Mouse (Mus musculus): ENCODE measurements around the gene 9530003J23Rik. TPM values are rescaled to one million over a fixed set of nuclear protein-coding genes. Genes with fewer than 3 reads are reported as not detected.

9530003J23Rik gene
- polyA plus RNA-seq, 1 experiment: not detected

- no peak for TF ChIP-seq GATA1 (IDR thresholded peaks at IDR 0.05; ENCODE audit: low read length)
Observed at GRCm38 (mm10) chr10:117199701-117200100, 38.8 kb downstream of the 9530003J23Rik start.

DNA sequence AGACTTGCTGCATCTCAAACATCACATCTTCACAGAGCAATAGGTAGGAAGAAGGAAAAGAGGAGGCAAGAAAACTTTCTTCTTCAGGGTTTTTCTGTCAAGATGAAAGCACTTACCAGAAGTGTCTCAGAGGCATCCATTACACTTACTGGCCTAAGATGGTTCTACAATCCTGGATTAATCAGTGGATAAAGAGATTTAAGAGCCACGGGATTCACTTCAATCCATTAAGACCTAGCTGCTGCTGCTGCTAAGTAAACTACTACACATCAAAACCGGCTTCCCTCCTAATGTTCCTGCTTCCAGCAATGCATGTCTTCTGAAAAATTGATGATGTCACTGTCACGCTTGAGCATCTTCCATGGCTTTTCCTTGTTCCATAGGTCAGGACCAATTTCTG, 41.8 kb downstream of the 9530003J23Rik start:
- no peak for TF ChIP-seq GATA1 (IDR thresholded peaks at IDR 0.05; ENCODE audit: low read length)

DNA sequence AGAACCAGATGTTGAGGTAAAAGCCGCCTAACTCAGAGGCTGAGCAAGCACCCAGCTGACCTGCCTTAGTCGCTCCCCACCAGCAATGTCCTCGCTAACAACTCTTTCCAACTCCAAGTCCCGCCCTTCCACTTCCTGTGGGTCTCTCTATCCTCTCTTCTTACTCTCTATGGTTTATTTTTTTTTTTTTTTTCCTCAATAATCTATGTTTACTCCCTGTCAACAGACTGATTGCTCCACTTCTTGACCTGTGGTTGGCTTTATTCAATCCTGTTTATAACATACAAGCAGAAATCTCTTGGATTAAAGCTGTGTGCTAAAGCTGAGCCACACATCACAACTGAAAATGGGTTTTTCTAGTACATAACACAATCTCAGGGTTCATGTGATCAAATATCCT, 42.8 kb downstream of the 9530003J23Rik start:
- TF ChIP-seq GATA1 (IDR thresholded peaks at IDR 0.05; ENCODE audit: low read length): no peak

GRCm38 (mm10) chr10:117195005-117195404, 43.5 kb downstream of the 9530003J23Rik start:
- no peak for TF ChIP-seq GATA1 (IDR thresholded peaks at IDR 0.05; ENCODE audit: low read length)

- no peak for TF ChIP-seq GATA1 (IDR thresholded peaks at IDR 0.05; ENCODE audit: low read length)
Observed at GRCm38 (mm10) chr10:117193364-117193763, 45.1 kb downstream of the 9530003J23Rik start.

DNA sequence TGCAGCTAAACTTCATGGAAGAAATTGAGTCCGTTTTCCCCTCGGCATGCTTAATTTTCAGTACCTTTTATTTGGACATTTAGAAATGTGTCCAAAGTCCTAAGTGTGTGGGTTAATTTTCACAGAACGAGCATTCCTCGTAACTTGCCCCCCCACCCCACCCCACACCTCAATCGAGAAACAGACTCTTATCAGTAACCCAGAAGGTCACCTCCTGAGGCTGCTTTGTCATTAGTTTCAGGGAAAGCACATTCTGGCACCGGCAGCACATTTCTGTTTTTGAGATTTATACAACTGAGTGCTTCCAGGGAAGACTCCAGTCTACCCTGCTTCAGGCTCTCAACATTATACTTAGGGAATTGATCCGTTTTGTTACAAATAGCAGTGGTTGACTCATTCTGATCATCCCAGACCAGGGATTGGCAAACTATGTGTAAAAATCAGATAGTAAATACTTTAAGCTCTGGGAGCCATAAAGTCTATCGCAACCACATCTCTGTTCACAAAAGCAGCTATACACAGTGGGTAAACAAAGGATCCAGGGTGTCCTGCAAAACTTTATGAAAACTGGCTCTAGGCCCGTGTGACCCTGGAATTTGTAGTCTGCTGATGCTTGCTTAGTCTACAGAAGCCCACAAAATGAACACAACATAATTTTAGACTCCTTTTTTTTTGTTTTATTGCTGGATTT, 53.0 kb downstream of the 9530003J23Rik start:
- TF ChIP-seq GATA1 (IDR thresholded peaks at IDR 0.05; ENCODE audit: low read length): no peak

Other genes with a start within 250 kb of the 9530003J23Rik start
- gene Lrrc10, start 193.4 kb downstream of the 9530003J23Rik start, polyA plus RNA-seq (2012): 0.06 and 0.15 TPM in 2 replicates
- gene Cct2, start 174.9 kb downstream of the 9530003J23Rik start, polyA plus RNA-seq (2012): 17.6 and 25.9 TPM in 2 replicates
- gene Frs2, start 90.2 kb downstream of the 9530003J23Rik start, polyA plus RNA-seq (2012): 13.3 and 20.7 TPM in 2 replicates
- 91.6 and 133 TPM in 2 replicates for gene Yeats4, start 14.2 kb downstream of the 9530003J23Rik start, polyA plus RNA-seq (2012)
- not detected in 2 replicates for gene Lyz2, start 43.6 kb upstream of the 9530003J23Rik start, polyA plus RNA-seq (2012)
- not detected in 2 replicates for gene Lyz1, start 54.2 kb upstream of the 9530003J23Rik start, polyA plus RNA-seq (2012)
- gene Cpsf6, start 141.3 kb upstream of the 9530003J23Rik start, polyA plus RNA-seq (2012): 363 and 409 TPM in 2 replicates